Mouse (Mus musculus) megakaryocyte, embryonic 14.5 days (primary cell): ENCODE measurements around the gene Mbd6.

ENCODE experiments used
- FLI1 ChIP-seq: IDR thresholded peaks from 2 replicates; pipeline ENCODE4 v1.6.1; 2012; ENCODE audit warnings: low read length, inconsistent platforms, mixed read lengths
- GATA1 ChIP-seq: IDR thresholded peaks from 3 replicates; pipeline ENCODE4 v1.6.1; 2012; ENCODE audit warnings: mixed read lengths, low read length, inconsistent platforms, borderline replicate concordance

DNA sequence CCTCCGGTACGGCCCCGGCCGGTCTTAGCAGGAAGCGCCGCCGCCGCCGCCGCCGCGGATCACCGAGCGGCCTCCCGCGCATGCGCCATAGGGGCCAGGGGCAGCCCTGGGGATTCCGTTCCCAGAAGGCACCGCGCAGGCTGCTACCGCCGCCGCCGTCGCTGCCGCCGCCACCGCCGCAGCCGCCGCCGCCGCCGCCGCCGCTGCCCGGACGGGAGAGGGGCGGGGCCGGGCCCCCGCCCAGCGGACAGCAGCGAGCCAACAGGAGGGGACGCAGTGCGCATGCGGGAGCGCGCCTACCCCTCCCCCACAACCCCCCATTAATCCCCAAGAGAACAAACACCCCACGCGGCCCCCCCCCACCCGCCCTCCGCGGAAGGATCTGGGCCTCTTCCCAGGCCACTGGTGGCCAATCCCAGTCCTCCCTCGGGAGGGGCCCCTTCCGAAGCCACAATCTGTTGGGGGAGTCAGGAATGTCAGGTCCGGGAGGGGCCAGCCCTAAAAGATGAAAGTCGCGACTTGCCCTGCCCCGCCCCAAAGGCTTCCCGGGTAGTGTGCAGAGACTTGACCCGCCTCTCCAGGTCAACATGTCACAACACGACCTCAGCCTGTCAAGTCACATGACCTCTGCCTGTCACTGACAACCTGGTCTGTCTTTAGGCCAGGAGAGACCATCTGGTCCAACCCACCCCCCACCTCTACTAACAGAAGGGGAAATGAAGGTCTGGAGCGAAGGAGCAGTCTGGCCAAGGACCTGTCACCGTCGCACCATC is at the start of gene Mbd6:
- TF ChIP-seq GATA1 (no peak), FLI1 (no peak)
